Mouse (Mus musculus): ENCODE measurements around the gene Adpgk.

Gene Adpgk

DNA sequence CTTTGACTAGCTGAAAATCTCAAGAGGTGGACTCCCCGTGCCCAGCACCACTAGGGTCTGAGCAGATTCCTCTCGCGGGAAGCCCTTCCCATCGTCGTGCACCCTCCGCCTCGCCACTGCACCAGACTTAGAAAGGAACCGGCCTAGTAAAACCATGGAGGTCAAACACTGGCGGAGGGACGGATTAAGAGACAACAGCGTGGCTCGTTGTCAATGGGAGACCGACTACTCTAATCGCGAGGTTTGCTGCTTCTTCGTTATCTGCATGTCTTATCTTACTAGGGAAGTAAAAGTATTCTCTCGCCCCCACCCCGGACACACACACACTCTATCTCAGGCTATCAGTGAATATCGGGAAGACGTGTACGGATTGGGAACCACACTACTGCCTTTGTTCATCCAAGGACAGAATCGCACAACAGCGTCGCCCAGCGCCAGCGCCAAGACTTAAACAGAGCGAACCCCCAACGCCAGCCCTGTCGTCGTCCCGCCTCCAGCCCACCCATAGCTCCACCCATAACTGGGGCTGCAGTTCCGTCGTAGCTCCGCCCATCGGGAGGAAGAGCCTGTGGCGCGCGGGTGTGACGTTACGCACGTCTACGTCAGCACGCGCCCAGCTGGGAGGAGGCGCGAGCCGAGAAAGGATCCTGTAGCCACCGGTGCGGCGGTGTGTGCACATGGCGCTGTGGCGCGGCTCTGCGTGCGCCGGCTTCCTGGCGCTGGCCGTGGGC lies at the start of gene Adpgk:
Gene Adpgk (plus strand): TSS at position 602 of the 731 bp plus-strand sequence.
- peak; percentile 98 for DNase-seq

DNA sequence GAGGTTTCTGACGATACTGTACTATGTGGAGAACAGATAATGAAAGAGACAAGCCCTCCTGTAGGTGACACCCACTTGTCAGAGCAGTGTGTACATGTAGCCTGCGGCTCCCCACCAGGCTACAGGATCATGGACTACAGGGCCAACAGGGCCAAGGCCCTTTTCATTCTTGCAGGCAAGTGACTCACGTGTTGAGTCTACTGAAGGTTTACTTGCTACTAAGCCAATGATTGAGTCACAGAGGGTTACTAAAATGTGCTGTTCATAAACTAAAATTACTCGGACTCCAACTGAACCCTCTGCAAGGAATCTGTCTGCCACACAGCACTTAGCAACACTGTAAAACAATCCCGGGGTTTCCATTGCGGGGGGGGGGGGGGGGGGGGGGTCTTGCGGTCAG lies 46.2 kb upstream of the Adpgk start:
- no peak for DNase-seq

DNA sequence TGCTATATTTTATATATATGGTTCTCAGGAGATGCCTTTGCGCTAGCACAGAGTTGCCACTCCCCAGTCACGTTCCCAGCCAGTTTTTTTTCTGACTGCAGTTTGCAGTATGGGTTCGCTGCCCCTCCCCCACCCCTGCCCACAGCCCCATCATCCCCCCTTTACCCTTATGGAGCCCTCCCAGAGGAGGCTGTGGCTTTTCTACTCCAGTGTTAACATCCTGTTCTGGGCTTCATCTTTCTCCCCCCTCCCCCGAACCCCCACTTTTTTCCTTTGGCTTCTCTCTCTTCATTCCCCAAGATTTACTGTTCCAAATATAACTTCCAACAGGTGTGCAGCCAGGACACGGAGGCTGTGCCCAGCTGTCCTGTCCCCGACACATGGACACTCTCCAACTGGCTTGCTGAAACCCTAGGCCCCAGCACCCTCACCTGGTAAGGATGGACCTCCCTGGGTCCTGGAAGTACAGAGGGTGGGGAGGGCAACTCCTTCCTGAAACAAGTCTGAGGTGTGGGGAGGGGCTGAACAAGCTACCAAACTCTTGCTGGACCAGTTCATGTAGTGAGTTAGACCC lies 44.8 kb upstream of the Adpgk start:
- no peak for DNase-seq

DNA sequence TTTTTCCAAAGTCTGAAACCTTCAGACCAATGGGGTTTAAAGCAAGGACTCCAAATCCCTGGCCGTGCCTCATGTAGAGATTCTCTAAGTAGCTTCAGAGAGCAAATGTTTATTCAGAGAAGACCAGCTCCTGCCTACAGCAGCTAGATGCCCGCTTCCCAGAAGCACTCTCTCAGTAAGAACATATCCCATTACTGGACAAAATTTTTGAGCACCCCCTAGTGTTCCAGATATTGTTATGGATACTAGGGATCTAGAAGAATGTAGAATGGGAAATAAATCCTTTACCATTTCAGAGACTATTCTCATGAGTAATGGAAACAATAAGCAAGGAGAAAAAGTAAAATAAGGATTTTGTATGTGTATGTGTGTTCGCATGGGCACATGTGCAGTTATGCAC lies 42.0 kb upstream of the Adpgk start:
- DNase-seq: no peak

DNA sequence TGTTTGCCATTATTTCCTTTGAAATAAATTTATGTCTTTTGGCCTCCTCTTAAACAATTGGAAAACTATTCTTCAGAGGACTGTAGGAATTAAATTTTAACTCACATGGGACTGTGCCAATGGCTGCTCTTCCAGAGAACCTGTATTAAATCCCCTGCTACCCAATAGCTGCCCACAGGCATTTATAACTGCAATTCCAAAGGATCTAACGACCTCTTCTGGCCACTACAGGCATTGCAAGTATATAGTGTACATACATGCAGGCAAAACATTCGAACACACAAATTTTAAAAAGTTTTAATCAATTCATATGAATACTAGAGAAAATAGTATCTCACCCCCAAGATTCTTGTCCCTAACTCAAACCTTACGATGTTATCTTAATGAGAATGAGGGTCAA lies 41.1 kb upstream of the Adpgk start:
- no peak for DNase-seq

DNA sequence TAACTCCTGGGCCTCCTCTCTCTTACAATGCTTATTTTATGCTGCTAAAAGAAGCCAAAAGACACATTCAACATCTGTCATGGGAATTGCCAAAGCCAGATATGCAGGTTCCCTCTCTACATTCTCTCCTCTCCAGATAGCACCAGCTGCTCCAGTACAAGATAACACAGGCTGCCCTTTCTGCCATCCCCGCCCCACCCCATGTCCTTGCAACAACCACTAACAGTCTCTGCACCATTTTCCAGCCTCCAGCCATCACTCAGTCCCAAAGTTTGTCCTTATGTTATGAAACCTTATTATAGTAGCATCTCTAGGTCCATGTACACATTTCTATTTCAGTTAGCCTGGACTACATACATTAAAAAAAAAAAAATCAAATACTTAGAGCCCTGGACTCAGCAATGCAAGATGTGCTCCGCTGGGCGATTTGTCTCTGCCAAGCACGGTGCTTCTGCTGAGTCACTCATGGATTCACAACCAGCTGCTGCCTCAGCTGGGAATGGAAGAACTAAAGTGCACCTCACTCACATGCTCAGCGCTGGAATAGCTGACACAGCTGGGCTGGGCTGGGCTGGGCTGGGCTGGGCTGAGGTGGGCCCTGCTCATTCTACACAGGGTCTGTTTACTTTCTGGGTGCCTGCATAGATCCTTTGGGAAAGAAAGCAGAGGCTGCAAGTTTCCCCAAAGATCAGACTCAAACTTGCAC lies 36.5 kb upstream of the Adpgk start:
- no peak for DNase-seq

DNA sequence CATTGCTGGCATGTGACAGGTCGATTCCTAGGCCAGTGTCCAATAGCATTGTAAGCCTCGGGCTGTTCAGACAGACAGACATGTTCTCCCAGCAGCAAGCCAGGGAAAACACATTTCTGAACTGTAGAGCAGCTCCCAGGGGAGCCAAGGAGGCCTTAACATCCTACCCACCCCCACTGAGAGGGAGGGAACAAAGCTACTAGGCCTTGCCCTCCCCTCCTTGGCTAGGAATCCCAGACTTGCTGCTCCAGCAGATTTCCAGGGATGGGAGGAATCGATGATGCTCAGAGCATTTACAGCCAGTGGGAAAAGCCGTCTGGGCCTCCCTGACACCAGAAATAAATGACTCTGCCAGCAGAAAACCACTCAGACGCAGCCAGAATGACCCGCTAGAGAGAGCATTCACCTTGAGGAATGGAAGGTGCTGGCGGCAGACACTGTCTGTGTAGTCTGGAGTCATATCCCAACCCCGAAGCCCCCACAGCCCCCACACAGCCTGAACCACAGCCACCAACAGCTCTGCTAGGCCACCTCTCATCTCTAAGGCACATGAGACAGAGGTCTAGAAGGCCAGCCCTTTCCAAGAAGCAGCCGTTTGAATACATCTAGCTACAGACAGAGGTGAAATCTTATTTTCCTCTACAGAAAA lies 31.4 kb upstream of the Adpgk start:
- DNase-seq: no peak

DNA sequence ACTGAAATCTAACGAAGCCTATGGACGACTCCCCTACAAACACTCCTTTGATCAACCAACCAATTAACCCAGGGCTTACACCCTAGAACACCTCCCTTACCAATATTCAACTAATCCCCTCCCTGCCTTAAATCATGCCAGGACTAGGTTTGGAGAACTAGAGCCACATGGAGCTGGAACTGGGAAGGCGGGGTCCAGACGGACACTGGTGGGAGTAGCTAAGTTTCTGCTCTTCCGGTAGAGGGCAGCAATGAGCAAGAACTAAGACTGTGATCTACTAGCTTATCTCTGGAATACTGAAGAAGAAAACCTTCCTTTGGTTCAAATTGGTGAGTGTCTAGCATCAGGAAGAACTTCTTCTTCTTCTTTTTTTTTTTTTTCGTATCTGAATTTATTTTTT lies 25.0 kb upstream of the Adpgk start:
- DNase-seq: no peak

DNA sequence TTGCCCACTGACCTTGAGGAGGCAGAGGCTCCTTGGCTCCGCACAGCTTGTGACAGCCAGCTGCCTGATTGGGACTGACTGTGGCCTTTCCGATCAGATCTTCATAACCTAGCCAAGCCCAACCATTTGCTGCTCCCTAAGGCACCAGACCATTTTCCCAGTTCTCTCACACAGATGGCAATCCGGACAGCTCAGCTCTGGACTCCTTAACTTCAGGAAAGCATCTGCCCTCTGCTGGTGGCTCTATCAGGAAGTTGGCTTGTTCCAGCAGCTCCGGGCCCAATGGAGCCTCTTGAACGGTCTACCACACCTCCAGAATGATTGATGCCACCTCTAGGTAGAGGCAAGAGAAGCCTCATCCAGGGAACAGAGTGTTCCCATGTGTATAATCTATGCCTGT lies 21.6 kb upstream of the Adpgk start:
- peak; percentile 34 for DNase-seq

DNA sequence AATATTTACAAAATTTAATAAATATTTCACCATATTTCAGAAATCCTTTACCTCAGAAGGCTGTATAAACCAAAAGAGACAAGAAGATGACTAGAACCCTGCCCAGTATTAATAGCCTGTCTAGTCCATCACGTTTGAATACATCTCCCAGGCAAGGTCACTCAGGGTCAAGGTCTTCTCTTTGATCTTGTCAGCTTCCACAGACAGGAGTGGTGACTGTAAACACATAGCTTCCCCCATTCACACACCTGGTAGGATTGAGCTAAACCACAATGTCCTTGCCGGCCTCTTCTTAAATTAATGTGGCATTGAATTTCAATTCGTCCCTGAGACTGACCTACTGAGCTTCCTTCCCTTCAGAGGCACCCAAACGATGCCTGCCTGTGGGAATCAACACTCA lies 20.3 kb upstream of the Adpgk start:
- no peak for DNase-seq

DNA sequence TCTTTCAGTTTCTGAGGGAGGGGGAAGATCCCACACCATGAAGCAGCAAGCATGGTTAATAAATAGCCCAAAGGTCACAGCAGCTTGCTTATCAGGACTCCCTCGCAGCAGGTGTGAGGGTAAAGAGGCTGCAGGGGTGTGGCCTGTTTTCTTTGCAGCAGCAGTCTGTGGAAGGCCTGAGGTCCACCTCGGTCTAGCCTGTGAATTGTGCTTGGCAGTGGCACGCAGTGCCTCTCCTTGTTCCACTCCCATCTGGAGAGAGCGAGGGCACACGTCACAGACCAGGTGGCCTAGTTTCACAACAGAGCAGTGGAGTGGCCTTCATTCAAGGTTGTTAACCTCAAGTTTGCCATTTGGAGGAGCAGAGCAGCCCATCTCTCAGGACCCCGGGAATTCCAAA lies 19.6 kb upstream of the Adpgk start:
- DNase-seq: no peak

DNA sequence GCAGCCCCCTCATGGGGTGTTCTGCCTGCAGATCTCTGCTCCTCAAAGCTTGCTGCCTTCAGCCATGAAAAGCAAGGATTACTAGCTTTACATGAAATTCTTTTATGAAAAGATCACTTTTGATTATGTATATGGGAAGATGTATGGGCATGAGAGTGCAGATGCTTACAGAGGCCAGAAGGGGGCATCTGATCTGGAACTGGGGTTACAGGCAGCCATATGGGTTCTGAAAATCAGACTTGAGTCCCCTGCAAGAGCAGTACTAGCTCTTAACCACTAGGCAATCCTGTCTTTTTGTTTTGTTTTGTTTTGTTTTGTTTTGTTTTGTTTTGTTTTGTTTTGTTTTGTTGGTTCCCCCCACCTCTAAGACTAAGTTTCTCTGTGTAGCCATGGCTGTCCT lies 18.2 kb upstream of the Adpgk start:
- no peak for DNase-seq

DNA sequence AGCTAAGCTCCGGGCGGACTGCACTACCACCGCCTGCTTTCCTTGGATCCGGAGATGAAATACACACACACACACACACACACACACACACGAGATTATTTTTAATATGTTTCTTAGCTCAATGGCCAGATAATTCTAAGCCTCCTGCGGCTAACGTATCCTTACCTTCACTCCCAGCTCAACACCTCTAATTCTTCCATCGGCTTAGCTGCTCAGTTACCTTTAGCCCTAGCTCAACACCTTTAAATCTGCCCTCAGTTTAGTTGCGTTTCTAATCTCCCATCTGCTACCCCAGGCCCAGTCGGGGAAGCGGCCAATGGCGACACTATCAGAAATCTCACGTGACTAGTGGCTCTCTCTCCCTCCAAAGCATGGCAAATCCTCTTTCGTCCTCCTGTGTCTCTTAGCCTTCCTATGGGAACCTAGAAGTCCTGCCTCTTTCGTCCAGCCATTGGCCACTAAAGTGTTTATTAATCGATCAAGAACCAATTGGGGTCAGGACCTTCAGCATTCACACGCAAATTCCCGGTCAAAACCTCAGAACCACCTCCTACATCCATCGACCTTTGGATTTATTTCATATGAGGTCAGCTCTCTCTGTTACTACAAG lies 16.4 kb upstream of the Adpgk start:
- DNase-seq: no peak

DNA sequence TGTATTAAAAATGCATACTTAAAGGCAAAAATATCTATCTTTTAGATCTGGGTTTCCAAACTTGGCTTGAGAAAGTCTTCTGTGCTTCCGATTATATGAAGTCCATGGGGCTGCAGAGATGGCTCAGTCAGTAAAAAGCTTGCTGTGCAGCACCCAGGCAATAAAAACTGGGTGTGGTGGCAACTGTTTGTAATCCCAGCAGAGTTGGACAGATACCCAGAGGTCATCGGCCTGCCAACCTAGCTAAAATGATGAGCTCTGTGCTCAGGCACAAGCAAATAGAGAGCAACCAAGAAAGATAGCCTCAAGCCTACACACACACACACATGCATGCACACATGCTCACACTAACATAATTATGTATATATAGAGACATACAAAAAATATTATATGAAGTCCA lies 13.2 kb upstream of the Adpgk start:
- DNase-seq: no peak

DNA sequence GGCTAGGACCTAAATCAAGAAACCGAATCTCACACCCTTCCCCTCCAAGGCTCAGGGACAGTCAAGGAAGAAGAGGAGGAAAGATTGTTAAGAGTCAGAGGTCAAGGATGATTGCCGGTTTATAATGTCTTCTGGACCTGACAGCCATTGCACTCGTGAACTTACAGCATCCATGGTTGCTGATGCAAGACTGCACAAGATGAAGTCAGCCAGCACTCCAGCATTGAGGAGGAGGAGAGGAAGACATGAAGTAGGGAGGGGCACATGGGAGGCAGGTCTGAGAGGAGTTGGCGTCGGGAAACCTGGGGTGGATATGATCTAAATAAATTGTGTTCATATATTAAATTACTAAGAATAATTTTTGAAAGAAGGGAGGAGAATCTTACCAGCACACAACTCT lies 12.7 kb upstream of the Adpgk start:
- no peak for DNase-seq

DNA sequence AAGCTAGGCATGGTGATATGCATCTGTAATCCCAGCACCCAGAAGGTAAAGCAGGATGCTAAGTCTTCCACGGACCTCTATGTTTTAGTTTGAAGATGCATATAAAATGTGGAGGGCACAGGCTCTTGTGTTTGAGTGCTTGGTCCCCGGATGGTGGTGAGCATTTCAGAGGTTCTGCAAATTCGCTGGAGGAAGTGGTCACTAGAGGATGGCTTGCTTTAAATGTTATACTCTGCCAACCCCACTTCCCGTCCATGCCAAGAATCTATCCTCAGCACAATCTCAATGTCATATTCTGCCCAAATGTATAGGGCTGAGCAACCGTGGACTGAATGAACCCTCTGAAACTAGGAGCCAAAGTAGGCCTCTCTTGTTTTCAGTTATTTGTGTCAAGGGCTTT lies 10.5 kb upstream of the Adpgk start:
- DNase-seq: no peak

DNA sequence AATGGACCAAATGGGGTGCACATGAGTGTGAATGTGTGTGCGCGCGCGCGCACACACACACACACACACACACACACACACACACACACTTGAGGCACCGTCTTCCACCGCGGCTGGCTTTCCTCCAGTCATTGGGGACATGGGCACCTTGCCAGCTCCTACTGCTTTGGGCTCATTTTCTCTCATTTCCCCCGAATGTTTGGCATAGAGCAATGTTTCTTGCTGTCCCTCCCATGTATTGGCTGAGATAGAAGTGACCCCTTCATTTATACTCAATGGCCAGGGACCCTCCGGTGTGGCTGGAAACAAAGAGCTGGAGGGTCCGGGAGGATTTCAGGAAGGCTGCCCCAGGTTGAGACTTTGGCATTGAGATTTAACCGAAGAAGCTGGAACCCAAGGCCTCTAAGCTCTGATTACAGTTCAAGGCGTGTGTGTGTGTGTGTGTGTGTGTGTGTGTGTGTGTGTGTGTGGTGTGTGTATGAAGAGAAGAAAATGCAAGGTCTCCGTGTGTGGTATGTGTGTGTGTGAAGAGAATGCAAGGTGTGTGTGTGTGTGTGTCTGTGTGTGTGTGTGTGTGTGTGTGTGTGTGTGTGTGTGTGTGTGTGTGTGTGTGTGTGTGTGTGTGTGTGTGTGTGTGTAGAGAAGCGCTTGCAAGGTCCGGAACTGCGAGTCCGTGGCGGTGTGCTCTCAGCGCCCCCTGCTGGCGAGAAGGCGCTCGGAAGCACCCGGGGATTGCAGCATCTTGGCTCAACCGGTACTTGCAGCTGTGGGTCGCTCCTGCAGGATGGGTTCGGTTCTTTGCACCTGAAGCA lies 9.3 kb upstream of the Adpgk start:
- peak; percentile 78 for DNase-seq

DNA sequence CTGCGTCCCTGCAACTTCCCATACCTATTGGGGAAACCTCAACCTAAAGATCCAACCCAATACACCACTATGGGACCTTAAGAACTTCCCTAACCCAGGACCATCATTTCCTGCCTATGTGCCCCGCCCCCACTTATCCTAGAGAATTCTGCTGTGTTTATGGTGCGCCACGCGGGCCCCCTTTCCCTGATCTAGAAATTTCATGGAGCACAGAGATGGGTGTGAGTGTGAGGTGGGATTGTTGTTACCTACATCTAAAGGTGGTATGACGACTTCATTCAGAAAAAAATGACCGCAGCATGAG lies 8.7 kb upstream of the Adpgk start:
- no peak for DNase-seq

DNA sequence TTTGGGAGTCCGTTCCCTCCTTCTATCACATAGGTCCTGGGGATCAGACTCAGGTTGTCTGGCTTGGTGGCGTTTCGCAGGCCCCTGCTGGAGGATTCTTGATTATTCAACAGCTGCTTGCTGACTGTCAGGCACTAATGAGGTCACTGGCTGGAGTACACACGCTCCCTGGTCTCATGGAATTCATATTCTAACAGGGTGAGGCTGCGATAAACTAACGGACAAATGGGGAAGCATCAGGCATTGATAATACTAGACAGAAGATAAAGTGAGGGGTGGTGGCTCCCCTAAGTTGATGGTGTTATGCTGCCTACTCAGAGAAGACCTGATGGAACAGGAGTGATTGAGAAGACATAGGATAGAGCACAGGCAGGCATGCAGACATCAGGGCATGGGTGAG lies 5.7 kb upstream of the Adpgk start:
- no peak for DNase-seq

DNA sequence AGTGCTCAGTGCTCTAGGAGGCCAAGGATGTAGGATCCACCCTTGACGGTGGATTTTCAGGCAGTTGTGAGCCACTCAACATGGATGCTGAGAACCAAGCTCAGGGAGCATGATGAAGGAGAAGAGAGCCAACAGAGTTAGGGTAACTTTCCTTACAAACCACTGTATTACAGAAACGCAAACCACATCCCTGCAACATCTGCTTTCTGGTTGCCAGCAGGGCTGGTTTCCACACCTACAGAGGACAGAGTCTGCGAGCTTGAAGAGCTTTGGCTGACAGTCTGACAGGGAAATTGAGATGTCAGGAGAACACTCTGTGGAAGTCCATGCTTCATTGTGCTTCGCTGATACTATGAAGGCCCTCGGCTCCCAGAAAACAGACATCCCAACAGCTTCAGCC lies 3.3 kb upstream of the Adpgk start:
- DNase-seq: no peak

DNA sequence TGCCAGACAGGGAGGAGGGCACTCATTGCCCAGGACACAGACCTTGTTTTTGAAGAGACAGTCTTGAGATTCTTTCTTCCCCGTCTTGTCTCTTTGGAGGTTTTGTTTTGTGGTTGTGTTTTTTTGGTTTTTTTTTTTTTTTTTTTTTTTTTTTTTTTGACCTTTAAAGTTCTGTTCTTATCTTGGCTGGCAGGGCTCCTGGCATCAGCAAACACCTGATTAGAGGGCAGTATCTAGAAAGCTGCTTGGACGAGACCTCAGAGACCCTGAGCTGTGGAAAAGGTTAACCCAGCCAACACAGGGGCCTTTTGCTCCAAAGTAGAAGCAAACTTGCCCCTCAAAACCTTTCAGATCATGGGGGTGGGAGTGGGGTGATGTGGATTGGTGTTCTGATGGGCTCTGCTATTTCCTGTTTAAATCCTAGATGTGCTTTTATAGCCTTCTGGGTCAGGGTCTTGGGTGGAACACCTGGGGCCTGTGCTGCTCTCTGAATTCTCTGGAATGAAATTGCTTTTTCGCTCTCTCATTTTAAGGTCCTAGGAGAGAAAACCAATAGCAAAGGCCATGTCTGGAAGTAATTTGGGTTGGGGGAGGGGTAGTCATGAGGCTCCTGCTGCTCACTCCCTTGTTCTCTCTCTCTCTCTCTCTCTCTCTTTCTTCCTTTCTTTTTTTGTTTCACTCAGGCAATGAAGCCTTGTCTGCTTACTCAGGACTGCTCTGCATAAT lies 2.5 kb upstream of the Adpgk start:
- DNase-seq: no peak

DNA sequence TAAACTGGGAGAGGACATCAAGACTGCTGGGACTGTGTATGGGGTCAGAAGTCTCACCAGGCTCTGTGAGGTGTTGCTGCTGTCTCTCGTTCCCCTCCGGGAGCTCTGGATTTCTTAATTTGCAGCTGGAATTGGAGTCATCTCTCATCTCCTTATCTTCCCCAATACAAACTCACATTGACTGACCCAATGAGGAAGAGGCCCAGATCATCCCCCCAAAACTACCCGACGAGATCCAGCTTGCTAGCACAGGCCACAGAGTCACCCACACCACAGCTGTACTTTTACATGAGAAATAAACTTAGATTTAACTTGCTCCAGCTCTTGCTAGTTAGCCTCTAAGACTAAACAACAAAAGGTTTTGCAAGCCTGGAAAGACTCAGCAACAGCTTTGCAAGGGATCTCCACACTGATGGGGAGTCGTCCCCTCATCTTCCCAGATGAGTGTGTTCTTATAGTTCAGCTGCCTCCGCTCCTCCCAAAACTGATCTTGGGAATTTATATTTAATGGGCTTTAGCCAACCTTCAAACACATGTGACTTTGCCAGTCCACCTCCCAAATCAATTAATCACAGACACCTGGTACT lies 1.7 kb upstream of the Adpgk start:
- DNase-seq: no peak
